Mouse (Mus musculus): ENCODE data around the gene Polr2b.

GRCm38 (mm10) chr5:77289686-77290085, 20.3 kb upstream of the Polr2b start:
- TF ChIP-seq CTCF (IDR thresholded peaks at IDR 0.05) (no peak), EP300 (IDR thresholded peaks at IDR 0.05) (no peak)

Data from lung, postnatal 0 days (tissue).